Mouse (Mus musculus) ES-E14 (cell line): ENCODE results near the gene Clint1. TPM values are rescaled to one million over a fixed set of nuclear protein-coding genes. Genes with fewer than 3 reads are reported as not detected.
A peak's percentile ranks its signal among the peaks of the same experiment; 100 is the strongest.

Experiments used
- DNase-seq: peaks from one replicate; pipeline ENCODE4 v3.0.0-alpha.2; 2013; ENCODE audit warnings: low read depth, low spot score
- H3K27ac ChIP-seq: 2 replicates; pipeline ENCODE4 v1.5.1; 2012; ENCODE audit warnings: low read depth, mild to moderate bottlenecking, low read length, moderate library complexity, mixed read lengths; ENCODE audit not compliant: poor library complexity, insufficient read depth, severe bottlenecking
- H3K36me3 ChIP-seq: 2 replicates; pipeline ENCODE4 v1.6.1; 2012; ENCODE audit warnings: mild to moderate bottlenecking, low read length, moderate library complexity, mixed read lengths; ENCODE audit not compliant: control insufficient read depth, poor library complexity, insufficient read depth, severe bottlenecking
- H3K4me1 ChIP-seq, 2 experiments: fragments of 150-350 bp in 1 of 2; sonication (generic) in 1 of 2; 2 replicates each; pipeline ENCODE4 v1.6.1; 2012; ENCODE audit warnings: low read length in 2 of 2, mild to moderate bottlenecking in 1 of 2, mixed read lengths in 1 of 2; ENCODE audit not compliant: control insufficient read depth in 2 of 2, insufficient read depth in 2 of 2, poor library complexity in 1 of 2
- H3K4me3 ChIP-seq, 2 experiments: fragments of 150-350 bp in 1 of 2; sonication (generic) in 1 of 2; 2 replicates each; pipeline ENCODE4 v1.5.1; 2012; ENCODE audit warnings: low read length in 2 of 2, low read depth in 1 of 2, mild to moderate bottlenecking in 1 of 2, mixed read lengths in 1 of 2; ENCODE audit not compliant: insufficient read depth in 1 of 2, poor library complexity in 1 of 2, severe bottlenecking in 1 of 2
- H3K9ac ChIP-seq: 2 replicates; pipeline ENCODE4 v1.6.1; 2012; ENCODE audit warnings: low read depth, mild to moderate bottlenecking, low read length, mixed read lengths; ENCODE audit not compliant: poor library complexity, insufficient read depth, severe bottlenecking
- H3K9me3 ChIP-seq: fragments of 150-350 bp; sonication (generic); 2 replicates; pipeline ENCODE4 v1.6.1; 2012; ENCODE audit warnings: low read depth, mild to moderate bottlenecking, low read length; ENCODE audit not compliant: control insufficient read depth, insufficient read depth
- CHD2 ChIP-seq: IDR thresholded peaks from 2 replicates; pipeline ENCODE4 v1.6.1; 2014; ENCODE audit warnings: mild to moderate bottlenecking, low read depth, low read length, inconsistent platforms
- HCFC1 ChIP-seq: IDR thresholded peaks from 2 replicates; pipeline ENCODE4 v1.6.1; 2012; ENCODE audit warnings: low read length, inconsistent platforms, borderline replicate concordance; ENCODE audit not compliant: insufficient read depth
- MAFK ChIP-seq: IDR thresholded peaks from 2 replicates; pipeline ENCODE4 v1.6.1; 2014; ENCODE audit warnings: mild to moderate bottlenecking, low read depth, low read length, inconsistent platforms; ENCODE audit not compliant: insufficient read depth
- ZC3H11A ChIP-seq: IDR thresholded peaks from 2 replicates; pipeline ENCODE4 v1.6.1; 2012; ENCODE audit warnings: low read depth, mild to moderate bottlenecking, inconsistent platforms, low read length, borderline replicate concordance
- ZNF384 ChIP-seq: IDR thresholded peaks from 2 replicates; pipeline ENCODE4 v1.6.1; 2012; ENCODE audit warnings: low read depth, low read length, inconsistent platforms
- in situ Hi-C, 2 experiments: fragments of 600-800 bp; cut with MboI; formaldehyde crosslinking; loops; one replicate each; pipeline ENCODE4 v1.15.1; 2025; ENCODE audit warnings: low sequenced_read_pairs in 2 of 2, inconsistent platforms in 1 of 2; ENCODE audit not compliant: unreplicated experiment in 2 of 2
- total RNA-seq: library from RNA; depleted of rRNA; stranded (reverse); fragments of 300-350 nt; gene quantifications from 2 replicates; pipeline ENCODE4 v1.2.3, GENCODE M21; 2012

The Clint1 gene
- total RNA-seq, 1 experiment: 40.7 TPM

DNA sequence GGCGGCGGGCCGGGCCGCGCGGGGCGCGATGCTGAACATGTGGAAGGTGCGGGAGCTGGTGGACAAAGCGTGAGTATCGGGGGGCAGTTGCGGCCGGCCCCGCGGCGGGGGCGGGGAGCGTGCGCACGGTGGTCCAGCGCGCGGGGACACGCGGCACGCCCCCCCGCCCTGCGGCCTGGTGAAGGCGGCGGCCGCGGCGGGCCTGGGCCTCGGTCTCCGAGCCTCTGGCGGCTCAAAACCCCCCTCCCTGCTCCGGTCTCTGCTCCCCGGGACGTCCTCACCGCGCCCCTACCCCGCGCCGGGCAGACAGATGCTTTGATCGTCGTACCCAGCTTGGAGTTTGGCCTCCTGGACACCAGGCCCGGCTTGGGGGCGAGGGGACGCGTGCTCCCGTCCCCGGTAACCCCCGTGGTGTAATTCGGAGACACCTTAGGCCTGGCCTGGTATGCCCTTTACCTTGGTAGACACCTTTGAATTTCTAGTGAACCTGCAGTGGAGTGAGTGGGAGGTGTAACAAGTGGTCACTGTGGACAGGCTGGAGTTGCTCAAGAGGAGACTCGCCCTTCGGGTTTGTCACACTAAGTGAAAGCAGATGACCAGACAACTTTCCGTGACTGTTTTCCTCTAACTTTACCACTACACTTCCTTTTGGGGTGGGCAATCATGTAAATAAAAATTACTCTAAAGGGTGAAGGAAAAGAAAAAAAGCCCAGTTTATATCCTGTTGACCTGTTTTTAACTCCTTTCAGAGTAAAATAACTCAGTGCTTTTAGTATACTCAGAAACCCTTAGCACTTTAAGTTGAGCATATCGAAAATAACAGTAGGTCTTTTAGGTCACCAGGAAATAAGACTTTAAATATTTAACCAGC is 508 bp downstream of the Clint1 start:
- H3K27ac ChIP-seq: no peak overlapping the region
- 0 out of 4 replicates have a peak, but pooled peaks cover 1 to 3% of the 10 kb centered on the region in 2 experiments for H3K4me1 ChIP-seq
- DNase-seq: no peak
- no peaks in the 10 kb centered on the region for H3K9me3 ChIP-seq
- TF ChIP-seq HCFC1 (no peak), MAFK (no peak), ZNF384 (no peak), ZC3H11A (no peak), CHD2 (no peak)
- peaks cover 8% of the 10 kb centered on the region for H3K36me3 ChIP-seq
- in situ Hi-C loops: no loop called here
- H3K4me3 ChIP-seq: peak overlapping the region; percentile 86 to 96
- peak overlapping the region; percentile 90 for H3K9ac ChIP-seq

- TF ChIP-seq MAFK: no peak
- in situ Hi-C loops: no loop called here
- H3K4me1 ChIP-seq: 0 out of 4 replicates have a peak, but pooled peaks cover 1 to 3% of the 10 kb centered on the region in 2 experiments
- peak overlapping the region in 1 of 2 experiments; percentile 86; a peak in 2 of 4 replicates for H3K4me3 ChIP-seq
- H3K27ac ChIP-seq: no peak overlapping the region
- peaks cover 8% of the 10 kb centered on the region for H3K36me3 ChIP-seq
- no peaks in the 10 kb centered on the region for H3K9me3 ChIP-seq
- H3K9ac ChIP-seq: no peak overlapping the region
- DNase-seq: no peak
Observed at GRCm38 (mm10) chr11:45852995-45853317, 1.1 kb downstream of the Clint1 start.

GRCm38 (mm10) chr11:45853916-45854315 is 2.1 kb downstream of the Clint1 start:
- no peaks in the 10 kb centered on the region for H3K9me3 ChIP-seq
- DNase-seq: no peak
- no peak overlapping the region for H3K27ac ChIP-seq
- peaks cover 8% of the 10 kb centered on the region for H3K36me3 ChIP-seq
- H3K4me1 ChIP-seq: 0 out of 4 replicates have a peak, but pooled peaks cover 1 to 3% of the 10 kb centered on the region in 2 experiments
- in situ Hi-C loops: no loop called here
- TF ChIP-seq HCFC1 (no peak), ZNF384 (no peak), CHD2 (no peak)
- no peak overlapping the region for H3K4me3 ChIP-seq
- no peak overlapping the region for H3K9ac ChIP-seq

GRCm38 (mm10) chr11:45854381-45854780 is 2.5 kb downstream of the Clint1 start:
- no peak for DNase-seq
- H3K9ac ChIP-seq: no peak overlapping the region
- no peak overlapping the region for H3K4me3 ChIP-seq
- peaks cover 8% of the 10 kb centered on the region for H3K36me3 ChIP-seq
- H3K9me3 ChIP-seq: no peaks in the 10 kb centered on the region
- TF ChIP-seq HCFC1 (no peak), ZC3H11A (no peak), MAFK (no peak), ZNF384 (no peak), CHD2 (no peak)
- 0 out of 4 replicates have a peak, but pooled peaks cover 1 to 3% of the 10 kb centered on the region in 2 experiments for H3K4me1 ChIP-seq
- no peak overlapping the region for H3K27ac ChIP-seq
- in situ Hi-C loops: no loop called here
